Mouse (Mus musculus) neural tube, embryonic 14.5 days (tissue): ENCODE results near the gene Nme7. TPM values are rescaled to one million over a fixed set of nuclear protein-coding genes. Genes with fewer than 3 reads are reported as not detected.

Source experiments
- ATAC-seq: fragments of 200-750 bp; cut with Nextera tagmentation; 2 replicates; pipeline ENCODE4 v1.8.0; 2017; ENCODE audit warnings: low read depth, mild to moderate bottlenecking, moderate TSS enrichment, moderate library complexity
- H3K27ac ChIP-seq: fragments of 300-500 bp; sonication (generic); 2 replicates; pipeline ENCODE4 v1.5.1; 2014; ENCODE audit warnings: low read depth, mild to moderate bottlenecking, control low read depth, low read length, moderate library complexity, mixed read lengths
- H3K27me3 ChIP-seq: fragments of 300-500 bp; sonication (generic); 2 replicates; pipeline ENCODE4 v1.6.1; 2014; ENCODE audit warnings: low read length; ENCODE audit not compliant: control insufficient read depth, insufficient read depth
- H3K36me3 ChIP-seq: fragments of 300-500 bp; sonication (generic); 2 replicates; pipeline ENCODE4 v1.6.1; 2014; ENCODE audit warnings: low read length, mixed read lengths; ENCODE audit not compliant: control insufficient read depth, insufficient read depth
- H3K4me1 ChIP-seq: fragments of 300-500 bp; sonication (generic); 2 replicates; pipeline ENCODE4 v1.6.1; 2014; ENCODE audit warnings: low read length; ENCODE audit not compliant: control insufficient read depth, insufficient read depth
- H3K4me2 ChIP-seq: fragments of 300-500 bp; sonication (generic); 2 replicates; pipeline ENCODE4 v1.6.1; 2014; ENCODE audit warnings: mild to moderate bottlenecking, low read depth, low read length, control low read depth
- H3K4me3 ChIP-seq: fragments of 300-500 bp; sonication (generic); 2 replicates; pipeline ENCODE4 v1.5.1; 2014; ENCODE audit warnings: low read depth, low read length, control low read depth, mixed read lengths
- H3K9ac ChIP-seq: fragments of 300-500 bp; sonication (generic); replicated peaks from 2 replicates; pipeline ENCODE4 v1.6.1; 2014; ENCODE audit warnings: low read depth, mild to moderate bottlenecking, control low read depth, low read length, mixed read lengths
- H3K9me3 ChIP-seq: fragments of 300-500 bp; sonication (generic); 2 replicates; pipeline ENCODE4 v1.6.1; 2016; ENCODE audit warnings: low read length; ENCODE audit not compliant: control insufficient read depth
- WGBS: fragments of 180-500 bp; shearing (Covaris S2); extraction: QIAGEN DNeasy Blood & Tissue Kit; methylation state at CpG from one replicate; pipeline ENCODE4 v1.1.7; 2014; 5-methylcytosine and 5-hydroxymethylcytosine counted together
- polyA plus RNA-seq: library from polyadenylated mRNA; unstranded; fragments of >200 nt; fragmentation: Nextera tagmentation; extraction: Ambion mirVana; gene quantifications from 2 replicates; pipeline ENCODE4 v1.2.1, GENCODE M21; 2014

Nme7 gene
- polyA plus RNA-seq, 1 experiment from 2014 or later: 25.6 TPM

GRCm38 (mm10) chr1:164408655-164409054 is 104.7 kb downstream of the Nme7 start:
- ATAC-seq: no peak

GRCm38 (mm10) chr1:164411306-164411705 is 107.4 kb downstream of the Nme7 start:
- H3K9ac ChIP-seq: no peak overlapping the region
- no peak for ATAC-seq
- peaks cover 6% of the 10 kb centered on the region; the same call in 1 of the 2 replicates for H3K4me1 ChIP-seq
- H3K9me3 ChIP-seq: no peaks in the 10 kb centered on the region
- WGBS: 89% methylated on average over 7 of the region's 7 CpGs
- no peak overlapping the region for H3K4me2 ChIP-seq
- no peak overlapping the region for H3K4me3 ChIP-seq
- H3K27ac ChIP-seq: no peak overlapping the region
- H3K27me3 ChIP-seq: no peaks in the 10 kb centered on the region
- H3K36me3 ChIP-seq: no peaks in the 10 kb centered on the region

More at GRCm38 (mm10) chr1:164408655-164409054, 104.7 kb downstream of the Nme7 start:
- WGBS: 15% methylated on average over 2 of the region's 2 CpGs
- no peaks in the 10 kb centered on the region for H3K36me3 ChIP-seq
- H3K4me2 ChIP-seq: no peak overlapping the region
- H3K27me3 ChIP-seq: no peaks in the 10 kb centered on the region
- H3K4me3 ChIP-seq: no peak overlapping the region
- H3K4me1 ChIP-seq: peaks cover 6% of the 10 kb centered on the region; the same call in 1 of the 2 replicates
- H3K9ac ChIP-seq: no peak overlapping the region
- H3K27ac ChIP-seq: no peak overlapping the region
- no peaks in the 10 kb centered on the region for H3K9me3 ChIP-seq

GRCm38 (mm10) chr1:164412906-164413305 is 109.0 kb downstream of the Nme7 start:
- H3K4me1 ChIP-seq: peaks cover 6% of the 10 kb centered on the region; the same call in 1 of the 2 replicates
- H3K9me3 ChIP-seq: no peaks in the 10 kb centered on the region
- H3K36me3 ChIP-seq: no peaks in the 10 kb centered on the region
- no peak overlapping the region for H3K4me2 ChIP-seq
- H3K27me3 ChIP-seq: no peaks in the 10 kb centered on the region
- H3K9ac ChIP-seq: no peak overlapping the region
- 97% methylated on average over 9 of the region's 9 CpGs for WGBS
- ATAC-seq: no peak
- H3K4me3 ChIP-seq: no peak overlapping the region
- no peak overlapping the region for H3K27ac ChIP-seq

- whole genome bisulfite sequencing: 95% methylated on average over 11 of the region's 11 CpGs
- Histone ChIP-seq H3K9me3 (no peaks in the 10 kb centered on the region), H3K4me2 (no peak overlapping the region), H3K4me1 (peaks cover 3% of the 10 kb centered on the region; the same call in 1 of the 2 replicates), H3K4me3 (no peak overlapping the region), H3K27ac (no peak overlapping the region), H3K27me3 (no peaks in the 10 kb centered on the region), H3K36me3 (no peaks in the 10 kb centered on the region), H3K9ac (no peak overlapping the region)
- no peak for ATAC-seq
These were observed 109.7 kb downstream of the Nme7 start for GRCm38 (mm10) chr1:164413608-164414007.

GRCm38 (mm10) chr1:164415347-164415751 is 111.4 kb downstream of the Nme7 start:
- H3K4me2 ChIP-seq: no peak overlapping the region
- no peaks in the 10 kb centered on the region for H3K9me3 ChIP-seq
- no peak overlapping the region for H3K27ac ChIP-seq
- no peaks in the 10 kb centered on the region for H3K36me3 ChIP-seq
- H3K9ac ChIP-seq: no peak overlapping the region
- no peaks in the 10 kb centered on the region for H3K27me3 ChIP-seq
- no peak overlapping the region for H3K4me3 ChIP-seq
- H3K4me1 ChIP-seq: no peaks in the 10 kb centered on the region
- 89% methylated on average over 2 of the region's 2 CpGs for WGBS
- ATAC-seq: no peak

GRCm38 (mm10) chr1:164416692-164417394 is 112.9 kb downstream of the Nme7 start:
- H3K4me2 ChIP-seq: no peak overlapping the region
- H3K36me3 ChIP-seq: no peaks in the 10 kb centered on the region
- ATAC-seq: no peak
- no peaks in the 10 kb centered on the region for H3K27me3 ChIP-seq
- WGBS: 93% methylated on average over 12 of the region's 12 CpGs
- no peaks in the 10 kb centered on the region for H3K4me1 ChIP-seq
- H3K9ac ChIP-seq: no peak overlapping the region
- no peak overlapping the region for H3K27ac ChIP-seq
- no peak overlapping the region for H3K4me3 ChIP-seq
- H3K9me3 ChIP-seq: no peaks in the 10 kb centered on the region

GRCm38 (mm10) chr1:164417604-164418003 is 113.7 kb downstream of the Nme7 start:
- Histone ChIP-seq H3K27me3 (no peaks in the 10 kb centered on the region), H3K9ac (no peak overlapping the region), H3K27ac (no peak overlapping the region), H3K36me3 (no peaks in the 10 kb centered on the region), H3K4me1 (no peaks in the 10 kb centered on the region), H3K4me2 (no peak overlapping the region), H3K9me3 (no peaks in the 10 kb centered on the region), H3K4me3 (no peak overlapping the region)
- WGBS: 87% methylated on average over 3 of the region's 3 CpGs
- no peak for ATAC-seq

GRCm38 (mm10) chr1:164418320-164418719 is 114.4 kb downstream of the Nme7 start:
- ATAC-seq: no peak
- Histone ChIP-seq H3K4me3 (no peak overlapping the region), H3K4me2 (no peak overlapping the region), H3K9ac (no peak overlapping the region), H3K27ac (no peak overlapping the region), H3K27me3 (no peaks in the 10 kb centered on the region), H3K9me3 (no peaks in the 10 kb centered on the region), H3K36me3 (no peaks in the 10 kb centered on the region), H3K4me1 (no peaks in the 10 kb centered on the region)
- WGBS: 81% methylated on average over 10 of the region's 10 CpGs

- H3K9me3 ChIP-seq: no peaks in the 10 kb centered on the region
- no peak overlapping the region for H3K27ac ChIP-seq
- no peaks in the 10 kb centered on the region for H3K27me3 ChIP-seq
- H3K9ac ChIP-seq: no peak overlapping the region
- no peak for ATAC-seq
- no peaks in the 10 kb centered on the region for H3K4me1 ChIP-seq
- no peaks in the 10 kb centered on the region for H3K36me3 ChIP-seq
- WGBS: 81% methylated on average over 8 of the region's 8 CpGs
- no peak overlapping the region for H3K4me3 ChIP-seq
- H3K4me2 ChIP-seq: no peak overlapping the region
These were observed 115.5 kb downstream of the Nme7 start for GRCm38 (mm10) chr1:164419401-164419800.
